Mouse (Mus musculus) thymus, adult 2 months (tissue): ENCODE results near the gene Trim62. TPM values are rescaled to one million over a fixed set of nuclear protein-coding genes. Genes with fewer than 3 reads are reported as not detected.

ENCODE experiments used
- DNase-seq: peaks from one replicate; pipeline ENCODE4 v3.0.0; 2021
- H3K27ac ChIP-seq: fragments of 200-500 bp; 2 replicates; pipeline ENCODE4 v1.5.1; 2012; ENCODE audit warnings: low read length, control low read depth; ENCODE audit not compliant: control insufficient read depth, insufficient read depth
- H3K27me3 ChIP-seq: fragments of 200-500 bp; 2 replicates; pipeline ENCODE4 v1.6.1; 2012; ENCODE audit warnings: mild to moderate bottlenecking, low read length, moderate library complexity, mixed read lengths; ENCODE audit not compliant: control insufficient read depth, insufficient read depth
- H3K36me3 ChIP-seq: fragments of 200-500 bp; 2 replicates; pipeline ENCODE4 v1.6.1; 2012; ENCODE audit warnings: mild to moderate bottlenecking, low read length, moderate library complexity; ENCODE audit not compliant: control insufficient read depth, insufficient read depth
- H3K4me1 ChIP-seq: fragments of 200-500 bp; replicated peaks from 2 replicates; pipeline ENCODE4 v1.6.1; 2012; ENCODE audit warnings: low read length; ENCODE audit not compliant: control insufficient read depth, insufficient read depth
- H3K4me3 ChIP-seq: fragments of 200-500 bp; 2 replicates; pipeline ENCODE4 v1.5.1; 2012; ENCODE audit warnings: mild to moderate bottlenecking, low read length, control low read depth, moderate library complexity; ENCODE audit not compliant: control insufficient read depth, insufficient read depth
- CTCF ChIP-seq: fragments of 200-500 bp; IDR thresholded peaks from 2 replicates; pipeline ENCODE4 v1.5.1; 2012; ENCODE audit warnings: mild to moderate bottlenecking, control low read depth, low read length, moderate library complexity, borderline replicate concordance; ENCODE audit not compliant: control insufficient read depth, poor library complexity, insufficient read depth; ENCODE audit errors: extremely low read depth
- POLR2A ChIP-seq: fragments of 200-500 bp; IDR thresholded peaks from 2 replicates; pipeline ENCODE4 v1.6.1; 2012; ENCODE audit warnings: mild to moderate bottlenecking, low read length, control low read depth, moderate library complexity; ENCODE audit not compliant: control insufficient read depth, poor library complexity, insufficient read depth; ENCODE audit errors: extremely low read depth
- WGBS: fragments of 180-500 bp; shearing (Covaris S2); methylation state at CpG from one replicate; pipeline ENCODE4 v1.1.7; 2018; 5-methylcytosine and 5-hydroxymethylcytosine counted together
- polyA plus RNA-seq: library from polyadenylated mRNA; depleted of rRNA; stranded (reverse); fragments of >200 nt; gene quantifications from 2 replicates; pipeline ENCODE4 v1.2.3, GENCODE M21; 2012

Gene Trim62
- polyA plus RNA-seq, 1 experiment = 7.3 TPM

GRCm38 (mm10) chr4:128872992-128873391 lies 10.4 kb upstream of the Trim62 start:
- WGBS = 33% methylated on average over 19 of the region's 19 CpGs
- H3K36me3 ChIP-seq = no peaks in the 10 kb centered on the region
- no peak overlapping the region for H3K4me3 ChIP-seq
- TF ChIP-seq CTCF = no peak
- no peak for TF ChIP-seq POLR2A
- DNase-seq = no peak
- H3K27ac ChIP-seq = no peak overlapping the region
- H3K4me1 ChIP-seq = no peaks in the 10 kb centered on the region
- H3K27me3 ChIP-seq = no peaks in the 10 kb centered on the region

GRCm38 (mm10) chr4:128874062-128874461 lies 9.3 kb upstream of the Trim62 start:
- WGBS = 97% methylated on average over 17 of the region's 17 CpGs
- TF ChIP-seq POLR2A (no peak), CTCF (no peak)
- H3K4me1 ChIP-seq = no peaks in the 10 kb centered on the region
- no peak overlapping the region for H3K27ac ChIP-seq
- DNase-seq = no peak
- H3K27me3 ChIP-seq = no peaks in the 10 kb centered on the region
- no peaks in the 10 kb centered on the region for H3K36me3 ChIP-seq
- H3K4me3 ChIP-seq = no peak overlapping the region

GRCm38 (mm10) chr4:128875439-128875838 lies 7.9 kb upstream of the Trim62 start:
- 95% methylated on average over 11 of the region's 11 CpGs for WGBS
- Histone ChIP-seq H3K36me3 (no peaks in the 10 kb centered on the region), H3K27me3 (no peaks in the 10 kb centered on the region)

GRCm38 (mm10) chr4:128877520-128877919 lies 5.9 kb upstream of the Trim62 start:
- Histone ChIP-seq H3K4me1 (no peaks in the 10 kb centered on the region), H3K27me3 (no peaks in the 10 kb centered on the region), H3K36me3 (no peaks in the 10 kb centered on the region), H3K27ac (no peak overlapping the region), H3K4me3 (no peak overlapping the region)
- TF ChIP-seq CTCF (no peak), POLR2A (no peak)
- DNase-seq = no peak
- 54% methylated on average over 6 of the region's 6 CpGs for WGBS

More at GRCm38 (mm10) chr4:128875439-128875838, 7.9 kb upstream of the Trim62 start:
- Histone ChIP-seq H3K27ac (no peak overlapping the region), H3K4me1 (no peaks in the 10 kb centered on the region), H3K4me3 (no peak overlapping the region)
- TF ChIP-seq POLR2A (no peak), CTCF (no peak)
- DNase-seq = no peak

- Histone ChIP-seq H3K4me1 (peaks cover 3% of the 10 kb centered on the region), H3K27me3 (no peaks in the 10 kb centered on the region), H3K4me3 (no peak overlapping the region), H3K27ac (no peak overlapping the region), H3K36me3 (no peaks in the 10 kb centered on the region)
- 66% methylated on average over 13 of the region's 13 CpGs for WGBS
- no peak for DNase-seq
- TF ChIP-seq CTCF = no peak
- TF ChIP-seq POLR2A = no peak
Observed at GRCm38 (mm10) chr4:128878901-128879491, 4.4 kb upstream of the Trim62 start.

GRCm38 (mm10) chr4:128883801-128884710 lies 676 bp downstream of the Trim62 start:
- H3K4me1 ChIP-seq = peaks cover 10% of the 10 kb centered on the region

More at GRCm38 (mm10) chr4:128883801-128884710, 676 bp downstream of the Trim62 start:
- TF ChIP-seq POLR2A (no peak), CTCF (no peak)
- Histone ChIP-seq H3K4me3 (peak overlapping the region; percentile 99), H3K27me3 (peaks cover 2% of the 10 kb centered on the region; the same call in 1 of the 2 replicates), H3K27ac (no peak overlapping the region), H3K36me3 (no peaks in the 10 kb centered on the region)
- peak; percentile 43 for DNase-seq
- WGBS = 1% methylated on average over 94 of the region's 94 CpGs
